ENCODE assay signal across 10 mouse cellular contexts in genomic region chr3:101070796-101071235, GRCm38 (mm10). TPM values are rescaled to one million over a fixed set of nuclear protein-coding genes. Genes with fewer than 3 reads are reported as not detected.
DNase-seq lines count a peak whose midpoint lies in the region; ATAC-seq and TF ChIP-seq lines count a peak whose summit lies in the region.
"Had no signal": no experiment of that assay in that cellular context is flagged by ENCODE, and none has a peak within 500 bp of the region (broad histone marks: within the 10 kb centered on the region; RNA-seq: fewer than 3 reads in every experiment).

No protein-coding gene starts in this region.

- H3K4me2 ChIP-seq in forebrain, embryonic 11.5 days (ENCODE audit: low read depth, low read length, severe bottlenecking) = no peak overlapping the region
- H3K4me2 ChIP-seq: liver, embryonic 15.5 days had no signal

- H3K27me3 ChIP-seq in forebrain, embryonic 11.5 days (ENCODE audit: control insufficient read depth, insufficient read depth, low read length) = no peaks in the 10 kb centered on the region
- no peaks in the 10 kb centered on the region for H3K27me3 ChIP-seq in midbrain, embryonic 10.5 days (ENCODE audit: low read depth, poor library complexity, severe bottlenecking)
- H3K27me3 ChIP-seq: liver, embryonic 15.5 days; Patski had no signal

- peak; percentile 86 for ATAC-seq in forebrain, embryonic 11.5 days (replicated peaks; ENCODE audit: low FRiP score)

- intact Hi-C loops in left cerebral cortex, postnatal 25 days (cut with DNase I) = no loop called here

- H3K4me1 ChIP-seq in forebrain, embryonic 11.5 days (replicated peaks; ENCODE audit: control insufficient read depth, insufficient read depth, low read length) = peaks cover 34% of the 10 kb centered on the region
- H3K4me1 ChIP-seq in midbrain, embryonic 10.5 days = peaks cover 62% of the 10 kb centered on the region
- H3K4me1 ChIP-seq: liver, embryonic 15.5 days had no signal

- H3K4me3 ChIP-seq in forebrain, embryonic 11.5 days (ENCODE audit: low read depth, low read length) = no peak overlapping the region
- peak overlapping the region; percentile 26 for H3K4me3 ChIP-seq in midbrain, embryonic 10.5 days
- H3K4me3 ChIP-seq: liver, embryonic 15.5 days had no signal

- 12% methylated on average over 6 of the region's 6 CpGs for WGBS in forebrain, embryonic 11.5 days
- WGBS in midbrain, embryonic 10.5 days = 22% methylated on average over 6 of the region's 6 CpGs

- no peak for TF ChIP-seq POLR2A in brain, embryonic 14.5 days (IDR thresholded peaks at IDR 0.05; ENCODE audit: borderline replicate concordance, extremely low read depth, insufficient read depth, insufficient read length, poor library complexity, severe bottlenecking)

- peak; percentile 92 for DNase-seq in brain, embryonic 14.5 days (ENCODE audit: low read depth)
- peak; percentile 72 for DNase-seq in forebrain, embryonic 11.5 days (ENCODE audit: low spot score)
- peak; percentile 72 for DNase-seq in heart, postnatal 4 days
- peak; percentile 53 for DNase-seq in midbrain, embryonic 10.5 days (ENCODE audit: low spot score)
- DNase-seq in urinary bladder, adult 2 months (ENCODE audit: low spot score) = no peak
- DNase-seq in left cerebral cortex, postnatal 25 days (ENCODE audit: low spot score in 2 of 2) = no peak
- DNase-seq in layer of hippocampus, postnatal 25 days (ENCODE audit: extremely low spot score in 1 of 2, low spot score in 1 of 2) = no peak
- no peak for DNase-seq in thymus, postnatal 10 days (ENCODE audit: low spot score in 2 of 2)

- no peak for TF ChIP-seq CTCF in brain, embryonic 14.5 days (IDR thresholded peaks at IDR 0.05; ENCODE audit: borderline replicate concordance, extremely low read depth, insufficient read depth, insufficient read length)

- H3K36me3 ChIP-seq in forebrain, embryonic 11.5 days (ENCODE audit: control insufficient read depth, insufficient read depth, low read length) = no peaks in the 10 kb centered on the region; the same call in 1 of the 2 replicates
- peaks cover 19% of the 10 kb centered on the region; the same call in 1 of the 2 replicates for H3K36me3 ChIP-seq in midbrain, embryonic 10.5 days
- H3K36me3 ChIP-seq: liver, embryonic 15.5 days had no signal

- H3K9me3 ChIP-seq in forebrain, embryonic 11.5 days (ENCODE audit: control insufficient read depth, low read length) = no peaks in the 10 kb centered on the region
- no peaks in the 10 kb centered on the region for H3K9me3 ChIP-seq in midbrain, embryonic 10.5 days (replicated peaks)
- H3K9me3 ChIP-seq: liver, embryonic 15.5 days had no signal

- H3K9ac ChIP-seq in forebrain, embryonic 11.5 days (ENCODE audit: low read length) = peak overlapping the region; percentile 16; the same call in 1 of the 2 replicates
- H3K9ac ChIP-seq: liver, embryonic 15.5 days had no signal

- H3K27ac ChIP-seq in forebrain, embryonic 11.5 days (ENCODE audit: low read depth, low read length) = peak overlapping the region; percentile 92
- H3K27ac ChIP-seq in midbrain, embryonic 10.5 days (replicated peaks) = peak overlapping the region; percentile 83
- H3K27ac ChIP-seq: liver, embryonic 15.5 days had no signal

RNA-seq across cellular contexts. Expression of gene Ptgfrn, which starts 39.3 kb away (rescaled TPM):
- 13.6 and 20.8 TPM in 2 replicates for polyA plus RNA-seq in brain, embryonic 14.5 days (2012; rRNA removed)
- 5.1 and 5.3 TPM in 2 replicates for polyA plus RNA-seq in forebrain, embryonic 11.5 days (2014; fragmentation: Nextera tagmentation; extraction: Ambion mirVana)
- 10 to 100 TPM; 87.6 to 89.2 TPM for total RNA-seq in heart, postnatal 4 days (2021)
- 1.9 TPM in 2 replicates for polyA plus RNA-seq in midbrain, embryonic 10.5 days (2016; fragmentation: Nextera tagmentation; extraction: Ambion mirVana)
- 31.0 and 62.3 TPM in 2 replicates for polyA plus RNA-seq in urinary bladder, adult 2 months (2012; rRNA removed)
- 10 to 100 TPM; 39.0 to 42.1 TPM for total RNA-seq in left cerebral cortex, postnatal 25 days (2021)
- total RNA-seq in layer of hippocampus, postnatal 25 days (2021) = 10 to 100 TPM in 1 of 2 experiments, 1 to 10 TPM in 1; 10.0 to 11.1 TPM

RNA-seq across cellular contexts. Expression of gene Cd101, which starts 41.5 kb away (rescaled TPM):
- 0.08 and 0.14 TPM in 2 replicates for polyA plus RNA-seq in brain, embryonic 14.5 days (2012; rRNA removed)
- 0.07 TPM in 1 of 2 replicates, not detected in the other for polyA plus RNA-seq in forebrain, embryonic 11.5 days (2014; fragmentation: Nextera tagmentation; extraction: Ambion mirVana)
- total RNA-seq in heart, postnatal 4 days (2021) = 1 to 10 TPM in 1 of 2 experiments, under 1 TPM in 1; 0.74 to 1.0 TPM
- 0.06 TPM in 1 of 2 replicates, not detected in the other for polyA plus RNA-seq in midbrain, embryonic 10.5 days (2016; fragmentation: Nextera tagmentation; extraction: Ambion mirVana)
- 0.09 and 0.19 TPM in 2 replicates for polyA plus RNA-seq in urinary bladder, adult 2 months (2012; rRNA removed)
- under 1 TPM; 0.25 to 0.41 TPM for total RNA-seq in left cerebral cortex, postnatal 25 days (2021)
- under 1 TPM; 0.28 to 0.37 TPM for total RNA-seq in layer of hippocampus, postnatal 25 days (2021)
- polyA plus RNA-seq: Patski had no signal

Comparison
In these comparisons a context has a peak if more than half of its experiments do, and no peak if none do; other contexts are left out.
1. DNase-seq: peak in brain, embryonic 14.5 days (single experiment), forebrain, embryonic 11.5 days (single experiment), heart, postnatal 4 days (single experiment) and midbrain, embryonic 10.5 days (single experiment); none in urinary bladder, adult 2 months (single experiment), left cerebral cortex, postnatal 25 days (0 of 2), layer of hippocampus, postnatal 25 days (0 of 2) and thymus, postnatal 10 days (0 of 2).